Mouse (Mus musculus): ENCODE measurements at regions not wholly inside any gene's neighbourhood (a gene's known extent, or its start where the extent isn't known, plus 50 kb on each side); places are given as distances from the start of the nearest gene placed in this dataset.
A peak's percentile ranks its signal among the peaks of the same experiment; 100 is the strongest.

- no peak for DNase-seq
Observed at GRCm38 (mm10) chr12:25320262-25320767, 223.4 kb upstream of the Id2 start.

GRCm38 (mm10) chr12:25319846-25320245, 222.9 kb upstream of the Id2 start:
- DNase-seq = no peak

GRCm38 (mm10) chr12:25318072-25318671, 221.2 kb upstream of the Id2 start:
- no peak for DNase-seq

GRCm38 (mm10) chr12:25315969-25316368, 219.0 kb upstream of the Id2 start:
- no peak for DNase-seq

GRCm38 (mm10) chr12:25313212-25313611, 216.3 kb upstream of the Id2 start:
- DNase-seq = no peak

- no peak for DNase-seq
Observed at GRCm38 (mm10) chr12:25312390-25312789, 215.4 kb upstream of the Id2 start.

- no peak for DNase-seq
Observed at GRCm38 (mm10) chr12:25311728-25312127, 214.8 kb upstream of the Id2 start.

GRCm38 (mm10) chr12:25310293-25310946, 213.5 kb upstream of the Id2 start:
- peak; percentile 42 to 43 for DNase-seq

- DNase-seq = no peak
Observed at GRCm38 (mm10) chr12:25309234-25309633, 212.3 kb upstream of the Id2 start.

- DNase-seq = no peak
Observed at GRCm38 (mm10) chr12:25305764-25306653, 209.1 kb upstream of the Id2 start.

GRCm38 (mm10) chr12:25304820-25305511, 208.0 kb upstream of the Id2 start:
- no peak for DNase-seq

GRCm38 (mm10) chr12:25303500-25304050, 206.6 kb upstream of the Id2 start:
- DNase-seq = no peak

GRCm38 (mm10) chr12:25300804-25301390, 204.0 kb upstream of the Id2 start:
- DNase-seq = no peak

GRCm38 (mm10) chr12:25299603-25300471, 202.9 kb upstream of the Id2 start:
- no peak for DNase-seq

- no peak for DNase-seq
Observed at GRCm38 (mm10) chr12:25298766-25299165, 201.8 kb upstream of the Id2 start.

- DNase-seq = no peak
Observed at GRCm38 (mm10) chr12:25297960-25298359, 201.0 kb upstream of the Id2 start.

GRCm38 (mm10) chr12:25296648-25297047, 199.7 kb upstream of the Id2 start:
- no peak for DNase-seq

- DNase-seq = no peak
Observed at GRCm38 (mm10) chr12:25294179-25295025, 197.5 kb upstream of the Id2 start.

GRCm38 (mm10) chr12:25293470-25294178, 196.7 kb upstream of the Id2 start:
- no peak for DNase-seq

GRCm38 (mm10) chr12:25289381-25289780, 192.4 kb upstream of the Id2 start:
- no peak for DNase-seq
